11 mouse cellular contexts compared by ENCODE assay signal in the genomic region with DNA sequence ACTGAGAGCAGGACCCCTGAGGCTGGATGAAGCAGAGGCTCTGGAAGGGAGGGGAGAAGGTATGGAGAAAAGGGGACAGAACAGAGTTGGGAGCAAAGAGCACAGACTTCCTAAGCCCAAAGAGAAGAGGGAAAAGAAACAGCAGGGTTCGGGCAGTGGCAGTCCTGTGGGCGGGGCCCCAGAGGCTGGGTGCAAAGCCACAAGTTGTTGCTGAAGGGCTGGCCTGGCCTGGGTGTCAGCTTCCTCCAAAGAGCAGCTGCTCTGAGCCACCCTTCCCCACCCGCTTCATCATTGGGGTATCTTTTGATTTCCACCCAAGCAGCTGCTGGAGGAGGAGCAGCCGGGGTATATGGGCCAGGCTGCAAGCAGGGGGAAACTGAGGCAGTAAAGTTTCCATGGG. TPM values are rescaled to one million over a fixed set of nuclear protein-coding genes. Genes with fewer than 3 reads are reported as not detected.
DNase-seq lines count a peak whose midpoint lies in the region; ATAC-seq and TF ChIP-seq lines count a peak whose summit lies in the region.
"Had no signal": no experiment of that assay in that cellular context is flagged by ENCODE, and none has a peak within 500 bp of the region (broad histone marks: within the 10 kb centered on the region; RNA-seq: fewer than 3 reads in every experiment).

No protein-coding gene starts in this region.

- no peak overlapping the region for H3K4me2 ChIP-seq in kidney, embryonic 14.5 days (replicated peaks; ENCODE audit: low read depth, low read length)
- no peak overlapping the region for H3K4me2 ChIP-seq in liver, embryonic 11.5 days
- no peak overlapping the region for H3K4me2 ChIP-seq in forebrain, embryonic 15.5 days (replicated peaks)
- H3K4me2 ChIP-seq: embryonic facial prominence, embryonic 12.5 days had no signal

- H3K4me3 ChIP-seq in kidney, embryonic 14.5 days (ENCODE audit: low read length), result no peak overlapping the region
- 0 out of 2 replicates have a peak overlapping the region, but pooled peaks have one; percentile 17 for H3K4me3 ChIP-seq in E14TG2a.4 (replicated peaks; ENCODE audit: low read length)
- no peak overlapping the region for H3K4me3 ChIP-seq in liver, embryonic 11.5 days (ENCODE audit: low read depth, low read length)
- H3K4me3 ChIP-seq in forebrain, embryonic 15.5 days, result no peak overlapping the region
- H3K4me3 ChIP-seq: embryonic facial prominence, embryonic 12.5 days had no signal

- no peaks in the 10 kb centered on the region for H3K9me3 ChIP-seq in kidney, embryonic 14.5 days (ENCODE audit: control insufficient read depth, low read length)
- H3K9me3 ChIP-seq in E14TG2a.4 (ENCODE audit: low read length), result no peaks in the 10 kb centered on the region
- H3K9me3 ChIP-seq in liver, embryonic 11.5 days (ENCODE audit: control insufficient read depth, low read length), result no peaks in the 10 kb centered on the region
- no peaks in the 10 kb centered on the region for H3K9me3 ChIP-seq in forebrain, embryonic 15.5 days
- H3K9me3 ChIP-seq: embryonic facial prominence, embryonic 12.5 days had no signal

- no peaks in the 10 kb centered on the region for H3K27me3 ChIP-seq in kidney, embryonic 14.5 days (ENCODE audit: control insufficient read depth, insufficient read depth, low read length)
- peaks cover 20% of the 10 kb centered on the region for H3K27me3 ChIP-seq in E14TG2a.4 (ENCODE audit: insufficient read depth, low read length)
- H3K27me3 ChIP-seq in liver, embryonic 11.5 days (replicated peaks; ENCODE audit: control insufficient read depth, insufficient read depth, low read length), result no peaks in the 10 kb centered on the region
- no peaks in the 10 kb centered on the region for H3K27me3 ChIP-seq in forebrain, embryonic 15.5 days
- H3K27me3 ChIP-seq: embryonic facial prominence, embryonic 12.5 days had no signal

- 57% methylated on average over 4 of the region's 4 CpGs for WGBS in kidney, embryonic 14.5 days
- 38% methylated on average over 4 of the region's 4 CpGs for WGBS in liver, embryonic 11.5 days
- WGBS in forebrain, embryonic 15.5 days, result 50% methylated on average over 4 of the region's 4 CpGs

- H3K36me3 ChIP-seq in kidney, embryonic 14.5 days (ENCODE audit: control insufficient read depth, insufficient read depth, low read length), result peaks cover 30% of the 10 kb centered on the region
- H3K36me3 ChIP-seq in E14TG2a.4 (ENCODE audit: insufficient read depth, low read length), result peaks cover 32% of the 10 kb centered on the region
- peaks cover 21% of the 10 kb centered on the region for H3K36me3 ChIP-seq in liver, embryonic 11.5 days (ENCODE audit: control insufficient read depth, insufficient read depth, low read length)
- peaks cover 28% of the 10 kb centered on the region for H3K36me3 ChIP-seq in forebrain, embryonic 15.5 days

- H3K9ac ChIP-seq in kidney, embryonic 14.5 days (ENCODE audit: low read depth, low read length), result 0 out of 2 replicates have a peak overlapping the region, but pooled peaks have one; percentile 12
- H3K9ac ChIP-seq in liver, embryonic 11.5 days (ENCODE audit: low read depth, low read length), result no peak overlapping the region
- H3K9ac ChIP-seq in forebrain, embryonic 15.5 days (replicated peaks), result no peak overlapping the region
- H3K9ac ChIP-seq: embryonic facial prominence, embryonic 12.5 days had no signal

- H3K4me1 ChIP-seq in kidney, embryonic 14.5 days (ENCODE audit: control insufficient read depth, insufficient read depth, low read length), result peaks cover 10% of the 10 kb centered on the region
- H3K4me1 ChIP-seq in E14TG2a.4 (replicated peaks; ENCODE audit: low read depth, low read length), result peaks cover 88% of the 10 kb centered on the region
- peaks cover 13% of the 10 kb centered on the region for H3K4me1 ChIP-seq in liver, embryonic 11.5 days (replicated peaks; ENCODE audit: control insufficient read depth, insufficient read depth, low read length)
- H3K4me1 ChIP-seq in forebrain, embryonic 15.5 days, result no peaks in the 10 kb centered on the region

- no peak overlapping the region for H3K27ac ChIP-seq in kidney, embryonic 14.5 days (ENCODE audit: low read depth, low read length)
- H3K27ac ChIP-seq in liver, embryonic 11.5 days (ENCODE audit: low read depth, low read length), result 0 out of 2 replicates have a peak overlapping the region, but pooled peaks have one; percentile 3
- H3K27ac ChIP-seq in forebrain, embryonic 15.5 days (replicated peaks), result no peak overlapping the region

- no peak for TF ChIP-seq CTCF in E14TG2a.4 (conservative IDR thresholded peaks at IDR 0.05; ENCODE audit: low read length)

- no peak for DNase-seq in kidney, postnatal 25 days
- DNase-seq in gastrocnemius, adult 18-20 months (ENCODE audit: low spot score), result peak; percentile 84
- DNase-seq in liver, embryonic 11.5 days (ENCODE audit: low spot score), result no peak
- no peak for DNase-seq in layer of hippocampus, adult 9-10 months (ENCODE audit: low spot score)
- no peak for DNase-seq in embryo, embryonic 10.5 days (ENCODE audit: low spot score)
- DNase-seq: kidney, adult 2 months; midbrain, embryonic 14.5 days had no signal

- ATAC-seq in kidney, embryonic 14.5 days (ENCODE audit: low FRiP score, low TSS enrichment), result no peak
- ATAC-seq in liver, embryonic 11.5 days (replicated peaks; ENCODE audit: low FRiP score), result no peak
- no peak for ATAC-seq in forebrain, embryonic 15.5 days (replicated peaks)

RNA-seq across cellular contexts. Expression of a gene that starts 1.2 kb away (rescaled TPM):
- polyA plus RNA-seq in kidney, embryonic 14.5 days (2014; fragmentation: Nextera tagmentation; extraction: Ambion mirVana), result 1.3 and 1.6 TPM in 2 replicates
- total RNA-seq in gastrocnemius, adult 18-20 months (2021), result over 10,000 TPM; 23,271 to 27,147 TPM
- 1.3 TPM in 2 replicates for polyA plus RNA-seq in liver, embryonic 11.5 days (2014; fragmentation: Nextera tagmentation; extraction: Ambion mirVana)
- polyA plus RNA-seq in forebrain, embryonic 15.5 days (2015; fragmentation: Nextera tagmentation; extraction: Ambion mirVana), result 0.20 and 0.37 TPM in 2 replicates

RNA-seq across cellular contexts. Expression of a gene that starts 11.1 kb away (rescaled TPM):
- polyA plus RNA-seq in kidney, embryonic 14.5 days (2014; fragmentation: Nextera tagmentation; extraction: Ambion mirVana), result 36.9 and 47.1 TPM in 2 replicates
- 10 to 100 TPM; 49.2 to 51.0 TPM for total RNA-seq in gastrocnemius, adult 18-20 months (2021)
- 26.2 and 26.4 TPM in 2 replicates for polyA plus RNA-seq in liver, embryonic 11.5 days (2014; fragmentation: Nextera tagmentation; extraction: Ambion mirVana)
- polyA plus RNA-seq in forebrain, embryonic 15.5 days (2015; fragmentation: Nextera tagmentation; extraction: Ambion mirVana), result 69.1 and 72.7 TPM in 2 replicates

RNA-seq across cellular contexts. Expression of a gene that starts 23.0 kb away (rescaled TPM):
- polyA plus RNA-seq in kidney, embryonic 14.5 days (2014; fragmentation: Nextera tagmentation; extraction: Ambion mirVana), result 145 and 159 TPM in 2 replicates
- total RNA-seq in gastrocnemius, adult 18-20 months (2021), result 100 to 1,000 TPM; 118 to 124 TPM
- polyA plus RNA-seq in liver, embryonic 11.5 days (2014; fragmentation: Nextera tagmentation; extraction: Ambion mirVana), result 193 and 211 TPM in 2 replicates
- polyA plus RNA-seq in forebrain, embryonic 15.5 days (2015; fragmentation: Nextera tagmentation; extraction: Ambion mirVana), result 127 and 130 TPM in 2 replicates

RNA-seq across cellular contexts. Expression of a gene that starts 35.6 kb away (rescaled TPM):
- polyA plus RNA-seq in kidney, embryonic 14.5 days (2014; fragmentation: Nextera tagmentation; extraction: Ambion mirVana), result 24.8 and 30.5 TPM in 2 replicates
- 10 to 100 TPM; 10.6 to 13.1 TPM for total RNA-seq in gastrocnemius, adult 18-20 months (2021)
- 15.6 and 16.0 TPM in 2 replicates for polyA plus RNA-seq in liver, embryonic 11.5 days (2014; fragmentation: Nextera tagmentation; extraction: Ambion mirVana)
- 23.6 and 26.9 TPM in 2 replicates for polyA plus RNA-seq in forebrain, embryonic 15.5 days (2015; fragmentation: Nextera tagmentation; extraction: Ambion mirVana)

RNA-seq across cellular contexts. Expression of a gene that starts 39.1 kb away (rescaled TPM):
- polyA plus RNA-seq in kidney, embryonic 14.5 days (2014; fragmentation: Nextera tagmentation; extraction: Ambion mirVana), result 39.9 and 59.7 TPM in 2 replicates
- total RNA-seq in gastrocnemius, adult 18-20 months (2021), result 10 to 100 TPM; 28.4 to 33.1 TPM
- 71.4 and 75.7 TPM in 2 replicates for polyA plus RNA-seq in liver, embryonic 11.5 days (2014; fragmentation: Nextera tagmentation; extraction: Ambion mirVana)
- polyA plus RNA-seq in forebrain, embryonic 15.5 days (2015; fragmentation: Nextera tagmentation; extraction: Ambion mirVana), result 65.2 and 69.0 TPM in 2 replicates
